Mouse (Mus musculus): Measurements from ENCODE around the gene Dynll1. TPM values are rescaled to one million over a fixed set of nuclear protein-coding genes. Genes with fewer than 3 reads are reported as not detected.

Dynll1 gene
- total and polyA plus RNA-seq, 3 experiments, result 561 to 740 (median 736) TPM

DNA sequence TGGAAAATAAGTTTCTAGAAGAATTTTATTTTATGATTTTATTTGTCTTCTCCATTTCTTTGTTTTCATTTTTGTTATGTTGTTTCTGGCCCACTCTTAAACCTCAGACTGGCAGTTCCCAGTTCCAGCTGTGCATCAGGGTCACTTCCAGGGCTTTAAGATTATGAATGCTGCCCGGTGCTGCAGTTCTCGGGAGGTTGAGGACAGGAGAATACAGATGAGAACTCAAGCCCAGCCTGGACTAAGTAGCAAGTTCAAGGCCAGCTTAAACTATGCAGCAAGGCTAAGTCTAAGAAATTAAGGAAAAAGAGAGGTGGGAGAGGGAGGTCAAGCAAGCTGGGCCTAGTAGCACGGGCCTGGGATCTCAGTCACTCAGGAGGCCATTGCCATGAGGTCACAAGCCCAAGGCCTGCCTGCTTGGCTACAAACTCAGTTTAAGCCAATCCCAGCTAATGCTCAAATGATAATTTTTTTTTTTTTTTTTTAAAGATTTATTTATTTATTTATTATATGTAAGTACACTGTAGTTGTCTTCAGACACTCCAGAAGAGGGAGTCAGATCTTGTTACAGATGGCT, 33.2 kb downstream of the Dynll1 start:
- no peak overlapping the region for H3K9ac ChIP-seq (ENCODE audit: control insufficient read depth, low read depth, low read length, poor library complexity, severe bottlenecking)
- peaks cover 64% of the 10 kb centered on the region for H3K79me2 ChIP-seq (ENCODE audit: control insufficient read depth, insufficient read depth, low read length, poor library complexity)
- H3K9me3 ChIP-seq (replicated peaks; ENCODE audit: insufficient read depth, low read length), result no peaks in the 10 kb centered on the region
- peaks cover 8 to 33% of the 10 kb centered on the region in 2 experiments; a peak in 3 of 4 replicates for H3K36me3 ChIP-seq (ENCODE audit: control insufficient read depth in 1 of 2, insufficient read depth in 2 of 2, low read length in 2 of 2)
- TF ChIP-seq TAL1 (IDR thresholded peaks at IDR 0.05; ENCODE audit: low read length) (no peak), HCFC1 (IDR thresholded peaks at IDR 0.05; ENCODE audit: low read depth, low read length) (0 out of 2 replicates have a peak, but pooled peaks have one; percentile 2)
- H3K27me3 ChIP-seq (ENCODE audit: control insufficient read depth in 1 of 2, insufficient read depth in 2 of 2, low read length in 2 of 2), result no peaks in the 10 kb centered on the region
- H3K4me3 ChIP-seq (ENCODE audit: control insufficient read depth in 1 of 2, insufficient read depth in 1 of 2, low read depth in 2 of 2, low read length in 2 of 2), result no peak overlapping the region
- DNase-seq (ENCODE audit: low read depth, low spot score), result no peak
- peaks cover 12 to 38% of the 10 kb centered on the region in 2 experiments for H3K4me1 ChIP-seq (ENCODE audit: control insufficient read depth in 1 of 2, insufficient read depth in 2 of 2, low read length in 2 of 2)
- H3K27ac ChIP-seq (ENCODE audit: control insufficient read depth, low read depth, low read length), result peak overlapping the region; percentile 20

DNA sequence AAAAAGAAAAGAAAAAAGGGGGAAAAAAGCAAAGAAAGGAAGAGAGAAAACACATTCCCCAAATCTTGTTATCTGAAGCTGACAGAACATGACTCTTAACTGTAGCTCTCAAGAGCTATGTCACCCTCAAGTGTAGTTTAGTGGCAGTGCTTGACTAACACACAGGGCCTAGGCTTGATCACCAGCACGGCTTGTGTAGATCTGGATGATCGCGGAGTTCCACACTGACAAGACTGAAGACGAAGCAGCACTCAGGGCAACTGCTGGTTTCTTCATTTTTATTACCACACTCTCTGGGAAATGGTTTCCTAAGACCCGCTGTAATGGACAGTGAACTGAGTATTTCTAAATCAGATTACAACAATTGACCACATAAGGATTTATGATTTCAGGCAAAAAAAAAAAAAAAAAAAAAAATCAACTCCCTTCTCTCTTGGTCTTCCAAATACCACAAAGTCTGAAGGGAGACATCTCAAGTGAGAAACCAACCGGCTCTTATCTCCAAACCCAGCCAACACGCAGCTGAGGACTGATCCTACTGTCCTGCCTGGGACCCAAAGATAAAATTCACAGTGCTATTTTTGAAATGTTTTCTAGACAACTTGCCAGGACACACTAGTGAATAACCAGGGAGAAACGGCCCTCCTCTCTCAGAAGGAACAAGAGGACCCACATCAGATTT, 33.9 kb downstream of the Dynll1 start:
- peak; percentile 89 for DNase-seq (ENCODE audit: low read depth, low spot score)
- TF ChIP-seq CHD2 (IDR thresholded peaks at IDR 0.05; ENCODE audit: low read length) (no peak), GABPA (IDR thresholded peaks at IDR 0.05; ENCODE audit: low read depth, low read length) (no peak), CHD1 (IDR thresholded peaks at IDR 0.05; ENCODE audit: low read depth, low read length) (no peak), USF2 (IDR thresholded peaks at IDR 0.05; ENCODE audit: borderline replicate concordance in 1 of 2, insufficient read depth in 1 of 2, low read depth in 1 of 2, low read length in 2 of 2) (no peak), RCOR1 (IDR thresholded peaks at IDR 0.05; ENCODE audit: low read depth, low read length) (peak; percentile 99), MEF2A (IDR thresholded peaks at IDR 0.05; ENCODE audit: extremely low read depth, insufficient replicate concordance, low read depth, low read length, poor library complexity, severe bottlenecking) (peak; percentile 100), RAD21 (IDR thresholded peaks at IDR 0.05; ENCODE audit: low read depth, low read length) (no peak), GATA1 (IDR thresholded peaks at IDR 0.05; ENCODE audit: low read depth, low read length) (peak; percentile 99), ZNF384 (IDR thresholded peaks at IDR 0.05; ENCODE audit: low read depth, low read length) (peak; percentile 98), CTCF (IDR thresholded peaks at IDR 0.05 in 2 of 3, conservative IDR thresholded peaks at IDR 0.05 in 1 of 3; ENCODE audit: control insufficient read depth in 1 of 3, insufficient read depth in 1 of 3, low read depth in 2 of 3, low read length in 3 of 3, poor library complexity in 1 of 3, severe bottlenecking in 1 of 3) (no peak), POLR2A (IDR thresholded peaks at IDR 0.05; ENCODE audit: control insufficient read depth in 1 of 2, insufficient read depth in 1 of 2, low read depth in 1 of 2, low read length in 2 of 2, poor library complexity in 1 of 2) (no peak), SIN3A (IDR thresholded peaks at IDR 0.05; ENCODE audit: low read length) (peak; percentile 96), MYB (IDR thresholded peaks at IDR 0.05; ENCODE audit: low read depth, low read length) (peak; percentile 80), UBTF (IDR thresholded peaks at IDR 0.05; ENCODE audit: borderline replicate concordance, insufficient read depth, low read depth, low read length) (no peak), BHLHE40 (IDR thresholded peaks at IDR 0.05; ENCODE audit: borderline replicate concordance, low read depth, low read length) (peak; percentile 88), POLR2AphosphoS2 (IDR thresholded peaks at IDR 0.05; ENCODE audit: low read length) (peak; percentile 62; the same call in 1 of the 2 replicates), ZKSCAN1 (IDR thresholded peaks at IDR 0.05; ENCODE audit: low read depth, low read length) (no peak), MYC (IDR thresholded peaks at IDR 0.05; ENCODE audit: low read depth, low read length) (peak; percentile 74), ZMIZ1 (IDR thresholded peaks at IDR 0.05; ENCODE audit: low read depth, low read length) (peak; percentile 67; the same call in 1 of the 2 replicates), MXI1 (IDR thresholded peaks at IDR 0.05; ENCODE audit: low read depth, low read length) (peak; percentile 56), TBP (IDR thresholded peaks at IDR 0.05; ENCODE audit: low read depth, low read length) (0 out of 2 replicates have a peak, but pooled peaks have one; percentile 11), MAZ (IDR thresholded peaks at IDR 0.05; ENCODE audit: low read depth, low read length) (peak; percentile 63; the same call in 1 of the 2 replicates), ZC3H11A (IDR thresholded peaks at IDR 0.05; ENCODE audit: low read depth, low read length) (peak; percentile 17; the same call in 1 of the 2 replicates), TCF12 (IDR thresholded peaks at IDR 0.05; ENCODE audit: low read depth, low read length) (peak; percentile 100), ETS1 (IDR thresholded peaks at IDR 0.05; ENCODE audit: low read depth, low read length) (peak; percentile 99), SMC3 (IDR thresholded peaks at IDR 0.05; ENCODE audit: low read depth, low read length) (peak; percentile 12; the same call in 1 of the 2 replicates), KAT2A (conservative IDR thresholded peaks at IDR 0.05; ENCODE audit: low read depth, low read length) (0 out of 2 replicates have a peak, but pooled peaks have one; percentile 39)

More for the DNA sequence above, 33.9 kb downstream of the Dynll1 start:
- H3K79me2 ChIP-seq (ENCODE audit: control insufficient read depth, insufficient read depth, low read length, poor library complexity), result peaks cover 61% of the 10 kb centered on the region
- no peak overlapping the region for H3K4me3 ChIP-seq (ENCODE audit: control insufficient read depth in 1 of 2, insufficient read depth in 1 of 2, low read depth in 2 of 2, low read length in 2 of 2)
- H3K4me1 ChIP-seq (ENCODE audit: control insufficient read depth in 1 of 2, insufficient read depth in 2 of 2, low read length in 2 of 2), result peaks cover 12 to 38% of the 10 kb centered on the region in 2 experiments
- H3K9me3 ChIP-seq (replicated peaks; ENCODE audit: insufficient read depth, low read length), result no peaks in the 10 kb centered on the region
- peak overlapping the region; percentile 20; the same call in 1 of the 2 replicates for H3K27ac ChIP-seq (ENCODE audit: control insufficient read depth, low read depth, low read length)
- H3K36me3 ChIP-seq (ENCODE audit: control insufficient read depth in 1 of 2, insufficient read depth in 2 of 2, low read length in 2 of 2), result peaks cover 8 to 33% of the 10 kb centered on the region in 2 experiments; a peak in 3 of 4 replicates
- H3K27me3 ChIP-seq (ENCODE audit: control insufficient read depth in 1 of 2, insufficient read depth in 2 of 2, low read length in 2 of 2), result no peaks in the 10 kb centered on the region
- H3K9ac ChIP-seq (ENCODE audit: control insufficient read depth, low read depth, low read length, poor library complexity, severe bottlenecking), result no peak overlapping the region

Measured in MEL (cell line).